Mouse (Mus musculus) bone marrow, adult 2 months (tissue): ENCODE results near the gene Txndc17.

Experiments used
- CTCF ChIP-seq: fragments of 200-500 bp; IDR thresholded peaks from 2 replicates; pipeline ENCODE4 v1.5.1; 2011; ENCODE audit warnings: low read length, control low read depth; ENCODE audit not compliant: control insufficient read depth, insufficient read depth
- POLR2A ChIP-seq: fragments of 200-500 bp; IDR thresholded peaks from 2 replicates; pipeline ENCODE4 v1.6.1; 2011; ENCODE audit warnings: low read depth, mild to moderate bottlenecking, control low read depth, low read length, borderline replicate concordance; ENCODE audit not compliant: control insufficient read depth

- no peak for TF ChIP-seq CTCF
- no peak for TF ChIP-seq POLR2A
These were observed 18.9 kb downstream of the Txndc17 start for GRCm38 (mm10) chr11:72226020-72226791.
